Mouse (Mus musculus) ES-Bruce4 (cell line): Measurements from ENCODE around the gene Rims4.

Experiments used
- CTCF ChIP-seq: IDR thresholded peaks from one replicate; pipeline ENCODE4 v1.8.1; 2011; ENCODE audit warnings: low read depth, low read length
- EP300 ChIP-seq: IDR thresholded peaks from 2 replicates; pipeline ENCODE4 v1.6.1; 2011; ENCODE audit warnings: low read depth, low read length; ENCODE audit not compliant: insufficient read depth

DNA sequence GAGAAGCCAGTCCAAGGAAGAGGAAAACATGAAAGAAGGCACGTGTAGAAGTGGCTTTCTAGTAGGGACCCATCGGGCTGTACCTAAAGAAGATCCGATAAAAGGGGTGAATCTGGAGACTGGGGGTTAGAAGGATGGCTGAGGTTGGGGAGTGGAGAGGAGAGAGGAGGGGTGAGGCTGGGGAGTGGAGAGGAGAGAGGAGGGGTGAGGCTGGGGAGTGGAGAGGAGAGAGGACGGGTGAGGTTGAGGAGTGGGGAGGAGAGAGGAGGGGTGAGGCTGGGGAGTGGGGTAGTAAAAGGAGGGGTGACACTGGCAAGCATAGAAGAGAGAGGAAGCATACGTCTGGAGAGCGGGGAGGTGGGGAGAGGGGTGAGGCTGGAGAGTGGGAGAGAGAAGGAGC lies 61.2 kb downstream of the Rims4 start:
- TF ChIP-seq CTCF (no peak), EP300 (no peak)
